Mouse (Mus musculus) testis, adult 2 months (tissue): ENCODE results near the gene Ube2f.

ENCODE experiments used
- CTCF ChIP-seq: fragments of 200-500 bp; IDR thresholded peaks from 2 replicates; pipeline ENCODE4 v1.5.1; 2012; ENCODE audit warnings: low read depth, mild to moderate bottlenecking, inconsistent platforms, low read length, moderate library complexity; ENCODE audit not compliant: control insufficient read depth, insufficient read depth, insufficient replicate concordance
- POLR2A ChIP-seq: fragments of 200-500 bp; IDR thresholded peaks from 2 replicates; pipeline ENCODE4 v1.6.1; 2012; ENCODE audit warnings: low read depth, mild to moderate bottlenecking, inconsistent platforms, low read length, moderate library complexity; ENCODE audit not compliant: control insufficient read depth

- TF ChIP-seq POLR2A, result no peak
- TF ChIP-seq CTCF, result no peak
Measured at GRCm38 (mm10) chr1:91302021-91302420, 51.9 kb downstream of the Ube2f start.
